Mouse (Mus musculus) olfactory bulb, adult 2 months (tissue): ENCODE measurements around the gene Nrbp1. TPM values are rescaled to one million over a fixed set of nuclear protein-coding genes. Genes with fewer than 3 reads are reported as not detected.

Experiments used
- H3K27ac ChIP-seq: fragments of 200-500 bp; 2 replicates; pipeline ENCODE4 v1.5.1; 2012; ENCODE audit warnings: low read depth, low read length; ENCODE audit not compliant: insufficient read depth
- H3K4me1 ChIP-seq: fragments of 200-500 bp; 2 replicates; pipeline ENCODE4 v1.6.1; 2012; ENCODE audit warnings: low read length; ENCODE audit not compliant: control insufficient read depth, insufficient read depth
- H3K4me3 ChIP-seq: fragments of 200-500 bp; 2 replicates; pipeline ENCODE4 v1.5.1; 2012; ENCODE audit warnings: mild to moderate bottlenecking, low read depth, low read length, moderate library complexity; ENCODE audit not compliant: insufficient read depth
- CTCF ChIP-seq: fragments of 200-500 bp; IDR thresholded peaks from 2 replicates; pipeline ENCODE4 v1.5.1; 2012; ENCODE audit warnings: low read depth, mild to moderate bottlenecking, low read length, moderate library complexity; ENCODE audit not compliant: insufficient read depth
- POLR2A ChIP-seq: fragments of 200-500 bp; IDR thresholded peaks from 2 replicates; pipeline ENCODE4 v1.6.1; 2012; ENCODE audit warnings: mild to moderate bottlenecking, low read depth, low read length, moderate library complexity; ENCODE audit not compliant: insufficient read depth
- WGBS: fragments of 180-500 bp; shearing (Covaris S2); methylation state at CpG from one replicate; pipeline ENCODE4 v1.1.7; 2018; 5-methylcytosine and 5-hydroxymethylcytosine counted together
- polyA plus RNA-seq: library from polyadenylated mRNA; stranded (reverse); fragments of >200 nt; gene quantifications from 2 replicates; pipeline ENCODE4 v1.2.4, GENCODE M21; 2012; ENCODE audit warnings: low replicate concordance; ENCODE audit not compliant: missing spikeins, insufficient read depth, insufficient read length

The Nrbp1 gene
- polyA plus RNA-seq, 1 experiment = 272 TPM

DNA sequence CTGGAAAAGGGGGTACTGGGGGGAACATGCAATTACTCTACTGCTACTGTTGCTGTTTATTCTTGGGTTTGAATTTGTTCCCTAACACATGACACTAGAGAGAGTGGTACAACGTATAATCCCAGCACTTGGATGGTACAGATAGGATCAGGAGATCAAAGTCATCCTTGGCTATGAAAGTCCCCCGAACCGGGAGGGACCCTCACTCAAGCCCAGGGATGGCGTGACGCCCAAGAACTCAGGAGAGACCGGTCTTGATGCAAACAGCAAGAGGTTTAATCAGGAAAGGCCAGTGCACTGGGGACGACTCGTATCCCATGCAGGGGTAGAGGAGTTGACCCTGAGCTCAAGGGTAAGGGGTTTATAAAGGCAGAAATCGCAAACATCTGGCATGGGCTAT lies 18.0 kb upstream of the Nrbp1 start:
- H3K4me3 ChIP-seq = no peak overlapping the region
- WGBS = 93% methylated on average over 9 of the region's 9 CpGs
- TF ChIP-seq POLR2A = no peak
- 0 out of 2 replicates have a peak, but pooled peaks cover 2% of the 10 kb centered on the region for H3K4me1 ChIP-seq
- H3K27ac ChIP-seq = no peak overlapping the region

- Histone ChIP-seq H3K4me3 (no peak overlapping the region), H3K4me1 (no peaks in the 10 kb centered on the region), H3K27ac (no peak overlapping the region)
- 82% methylated on average over 1 of the region's 1 CpGs for WGBS
- TF ChIP-seq CTCF = no peak
- no peak for TF ChIP-seq POLR2A
Observed at GRCm38 (mm10) chr5:31226641-31227040, 14.0 kb upstream of the Nrbp1 start.

DNA sequence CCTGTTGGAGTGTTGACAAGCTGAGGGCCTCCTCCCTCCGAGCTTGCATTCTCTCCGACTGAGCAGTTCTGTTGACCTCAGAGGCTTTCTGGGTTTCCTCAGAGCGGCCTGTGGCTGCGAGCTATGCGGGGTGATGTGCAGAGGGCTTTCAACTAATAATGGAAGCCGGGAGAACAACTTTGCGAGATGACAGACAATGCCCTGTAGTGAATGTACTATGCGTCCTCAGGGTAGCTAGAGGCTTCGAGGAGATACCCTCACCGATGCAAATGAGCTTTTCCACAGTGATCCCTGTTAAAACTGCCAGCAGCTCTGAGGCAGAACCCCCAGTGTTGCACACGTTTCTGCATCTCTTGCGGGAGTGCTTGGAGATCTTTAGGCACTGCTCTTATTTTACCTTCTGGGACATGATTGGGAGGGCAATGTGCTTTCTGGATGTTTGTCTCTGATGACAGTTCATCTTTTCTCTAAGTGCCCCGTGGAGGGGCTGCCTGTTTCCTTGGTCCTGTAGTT lies 914 bp downstream of the Nrbp1 start:
- no peak overlapping the region for H3K27ac ChIP-seq
- no peak for TF ChIP-seq POLR2A
- no peak for TF ChIP-seq CTCF
- 0% methylated on average over 13 of the region's 13 CpGs for WGBS
- peak overlapping the region; percentile 71 for H3K4me3 ChIP-seq
- no peaks in the 10 kb centered on the region for H3K4me1 ChIP-seq

GRCm38 (mm10) chr5:31242191-31242590 lies 1.5 kb downstream of the Nrbp1 start:
- WGBS = 11% methylated on average over 10 of the region's 10 CpGs
- Histone ChIP-seq H3K4me3 (no peak overlapping the region), H3K27ac (no peak overlapping the region), H3K4me1 (no peaks in the 10 kb centered on the region)
- TF ChIP-seq POLR2A = no peak
- TF ChIP-seq CTCF = no peak

- 51% methylated on average over 4 of the region's 4 CpGs for WGBS
- no peak for TF ChIP-seq POLR2A
- H3K4me1 ChIP-seq = peaks cover 6% of the 10 kb centered on the region; the same call in 1 of the 2 replicates
- H3K27ac ChIP-seq = no peak overlapping the region
- no peak overlapping the region for H3K4me3 ChIP-seq
Observed at GRCm38 (mm10) chr5:31250716-31251115, 10.1 kb downstream of the Nrbp1 start.

- WGBS = 28% methylated on average over 47 of the region's 47 CpGs
- no peak within 1 kb of the TSS for H3K4me3 ChIP-seq
- no peak within 1 kb of the TSS for H3K27ac ChIP-seq
- peaks cover 6% of the 10 kb centered on the region; the same call in 1 of the 2 replicates for H3K4me1 ChIP-seq
- no peak for TF ChIP-seq POLR2A
- TF ChIP-seq CTCF = no peak
Observed at GRCm38 (mm10) chr5:31251541-31252101, 11.0 kb downstream of the Nrbp1 start, which contains the start of gene Krtcap3. TSS of gene Krtcap3 (plus strand) at chr5:31251691.

DNA sequence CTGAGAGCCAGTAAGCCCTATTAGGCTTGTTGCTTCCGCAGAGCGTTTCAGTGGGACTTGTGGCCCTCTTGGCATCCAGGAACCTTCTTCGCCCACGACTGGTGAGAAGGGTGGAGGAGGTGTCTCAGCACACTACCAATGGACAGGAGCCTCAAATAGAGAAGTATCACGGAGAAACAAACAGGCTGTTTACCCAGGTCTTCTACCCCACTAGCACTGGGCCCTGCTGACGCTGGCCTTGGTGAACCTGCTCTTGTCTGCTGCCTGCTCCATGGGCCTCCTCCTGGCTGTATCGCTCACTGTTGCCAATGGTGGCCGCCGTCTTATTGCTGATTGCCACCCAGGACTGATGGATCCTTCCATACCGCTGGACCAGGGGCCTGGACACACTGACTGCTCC lies 11.5 kb downstream of the Nrbp1 start:
- WGBS = 71% methylated on average over 10 of the region's 10 CpGs
- H3K4me1 ChIP-seq = peaks cover 6% of the 10 kb centered on the region; the same call in 1 of the 2 replicates
- H3K27ac ChIP-seq = no peak overlapping the region
- H3K4me3 ChIP-seq = no peak overlapping the region
- TF ChIP-seq CTCF (no peak), POLR2A (no peak)

DNA sequence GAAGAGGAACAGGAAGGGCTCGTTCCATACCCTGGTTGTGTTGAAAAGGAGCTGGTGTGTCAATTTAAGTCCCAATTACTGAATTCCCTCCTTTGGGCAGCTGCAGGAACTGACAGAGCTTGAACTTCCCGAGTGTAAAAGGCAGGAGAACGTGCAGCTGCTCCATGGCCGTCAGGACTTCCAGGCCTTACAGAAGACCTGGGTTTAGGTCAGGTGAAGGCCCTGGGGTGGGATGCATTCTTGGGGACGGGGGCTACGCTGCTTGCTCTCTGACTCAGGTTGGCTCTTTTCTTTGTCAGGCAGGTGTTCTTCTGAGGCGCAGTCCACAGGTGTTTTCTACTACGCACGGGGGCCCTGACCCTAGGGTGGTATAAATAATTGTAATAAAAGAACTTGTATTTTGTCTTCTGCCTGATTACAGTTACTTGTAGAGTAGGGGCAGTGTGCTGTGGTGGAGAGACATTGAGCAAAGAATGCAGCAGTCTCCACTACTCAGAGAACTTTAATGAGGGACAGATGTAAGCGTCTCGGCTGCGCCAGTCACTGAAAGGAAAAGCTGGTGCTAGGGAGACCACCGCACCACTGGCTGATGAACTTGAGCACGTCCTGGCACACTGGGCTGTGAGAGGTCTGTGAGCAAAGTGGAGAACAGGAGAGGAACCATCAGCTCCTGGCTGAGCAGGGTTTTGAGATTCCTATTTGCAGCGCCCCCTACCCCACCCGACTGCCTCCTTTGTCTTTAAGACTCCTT lies 12.3 kb downstream of the Nrbp1 start:
- Histone ChIP-seq H3K4me1 (peaks cover 6% of the 10 kb centered on the region; the same call in 1 of the 2 replicates), H3K27ac (no peak overlapping the region), H3K4me3 (no peak overlapping the region)
- TF ChIP-seq CTCF (no peak), POLR2A (no peak)
- WGBS = 85% methylated on average over 16 of the region's 16 CpGs

GRCm38 (mm10) chr5:31253806-31254205 lies 13.1 kb downstream of the Nrbp1 start:
- H3K27ac ChIP-seq = no peak overlapping the region
- peaks cover 6% of the 10 kb centered on the region; the same call in 1 of the 2 replicates for H3K4me1 ChIP-seq
- WGBS = 90% methylated on average over 8 of the region's 8 CpGs
- no peak for TF ChIP-seq CTCF
- no peak for TF ChIP-seq POLR2A
- H3K4me3 ChIP-seq = no peak overlapping the region

GRCm38 (mm10) chr5:31254452-31254851 lies 13.8 kb downstream of the Nrbp1 start:
- no peak for TF ChIP-seq POLR2A
- TF ChIP-seq CTCF = no peak
- Histone ChIP-seq H3K27ac (no peak overlapping the region), H3K4me3 (no peak overlapping the region), H3K4me1 (peaks cover 6% of the 10 kb centered on the region; the same call in 1 of the 2 replicates)
- WGBS = 85% methylated on average over 7 of the region's 7 CpGs
